Mouse (Mus musculus) pancreas, adult 10 weeks (tissue): Measurements from ENCODE around the gene Slc25a23. TPM values are rescaled to one million over a fixed set of nuclear protein-coding genes. Genes with fewer than 3 reads are reported as not detected.

Experiments used
- polyA plus RNA-seq: library from polyadenylated mRNA; stranded (reverse); fragments of 350-450 nt; fragmentation: Illumina TruSeq; extraction: RNeasy Lipid Tissue Mini Kit (QIAGEN cat#74804); gene quantifications from one replicate; pipeline ENCODE4 v1.2.3, GENCODE M21; 2015; ENCODE audit warnings: low read depth, low replicate concordance; ENCODE audit not compliant: insufficient read depth

The Slc25a23 gene
- 15.4 TPM for polyA plus RNA-seq

DNA sequence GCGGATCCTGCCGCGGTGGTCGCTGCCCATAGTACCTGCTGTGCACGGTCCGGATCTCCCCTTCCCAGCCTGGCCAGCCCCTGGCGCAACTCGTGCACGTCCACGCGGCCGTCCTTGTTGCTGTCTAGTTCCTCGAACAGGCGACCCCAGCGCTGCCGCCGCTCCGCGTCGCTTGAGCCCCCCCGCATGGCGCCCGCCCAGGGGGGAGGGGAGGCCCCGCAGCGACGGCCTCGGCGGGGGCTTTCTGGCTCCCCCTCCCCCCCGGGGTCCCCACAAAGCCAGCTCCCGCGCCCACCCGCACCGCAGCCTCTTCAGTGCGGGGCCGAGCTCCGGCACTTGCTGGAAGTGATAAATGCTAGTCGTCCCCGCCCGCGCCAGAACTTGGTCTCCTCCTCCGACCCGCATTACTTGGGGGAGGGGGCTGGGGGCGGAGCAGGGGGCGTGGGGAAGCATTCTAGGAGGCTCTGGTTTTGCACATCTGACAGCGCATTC is at the start of gene Slc25a23:
Gene Slc25a23 (minus strand): TSS at position 378 of the 492 bp plus-strand sequence.

GRCm38 (mm10) chr17:57105181-57106034 is 45.7 kb upstream of the Slc25a23 start, which contains the start of gene Tnfsf9:
Gene Tnfsf9, plus strand, starts transcription at chr17:57105325.

DNA sequence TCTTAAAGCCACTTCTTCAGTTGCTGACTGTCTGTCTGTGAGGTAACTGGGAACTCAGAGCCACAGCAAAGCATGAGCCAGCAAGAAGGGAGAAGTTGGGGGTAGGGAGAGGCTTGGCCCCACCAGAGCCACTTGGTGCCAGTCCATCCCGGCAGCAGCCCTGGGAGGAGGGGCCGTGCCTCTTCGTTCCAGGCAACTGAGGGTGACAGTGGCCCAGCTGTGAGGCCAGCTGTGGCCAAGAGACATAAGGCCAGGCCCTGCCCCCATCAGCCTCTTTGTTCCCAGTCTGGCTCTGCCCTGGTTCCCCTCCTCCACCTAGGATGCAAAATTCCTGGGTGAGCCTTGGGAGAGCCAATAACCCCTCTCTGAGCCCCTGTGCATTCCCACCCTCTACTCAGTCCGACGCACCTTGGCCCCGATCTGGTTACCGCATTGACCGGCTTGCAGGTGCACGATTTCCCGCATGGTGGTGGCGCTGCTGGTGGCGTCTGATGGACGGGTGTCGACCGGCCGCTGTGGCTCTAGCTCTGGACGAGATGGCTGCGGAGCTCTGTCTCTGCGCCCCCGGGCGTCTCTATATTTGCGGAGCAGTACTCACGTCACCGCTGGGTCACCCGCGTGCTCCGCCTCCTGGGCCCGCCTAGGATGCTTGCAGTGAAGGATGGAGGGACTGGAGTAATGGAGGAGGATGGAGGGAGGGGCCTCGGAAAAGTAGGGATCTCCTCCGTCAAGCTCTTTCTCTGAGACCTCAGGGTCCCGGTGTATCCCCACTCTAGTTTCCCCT is 27.6 kb upstream of the Slc25a23 start, which contains the start of gene Tubb4a:
Gene Tubb4a (minus strand): TSS at position 734 of the 784 bp plus-strand sequence.

GRCm38 (mm10) chr17:57078336-57078735 is 18.7 kb upstream of the Slc25a23 start, which contains the start of gene Dennd1c:
Gene Dennd1c, minus strand, starts transcription at chr17:57078514.

DNA sequence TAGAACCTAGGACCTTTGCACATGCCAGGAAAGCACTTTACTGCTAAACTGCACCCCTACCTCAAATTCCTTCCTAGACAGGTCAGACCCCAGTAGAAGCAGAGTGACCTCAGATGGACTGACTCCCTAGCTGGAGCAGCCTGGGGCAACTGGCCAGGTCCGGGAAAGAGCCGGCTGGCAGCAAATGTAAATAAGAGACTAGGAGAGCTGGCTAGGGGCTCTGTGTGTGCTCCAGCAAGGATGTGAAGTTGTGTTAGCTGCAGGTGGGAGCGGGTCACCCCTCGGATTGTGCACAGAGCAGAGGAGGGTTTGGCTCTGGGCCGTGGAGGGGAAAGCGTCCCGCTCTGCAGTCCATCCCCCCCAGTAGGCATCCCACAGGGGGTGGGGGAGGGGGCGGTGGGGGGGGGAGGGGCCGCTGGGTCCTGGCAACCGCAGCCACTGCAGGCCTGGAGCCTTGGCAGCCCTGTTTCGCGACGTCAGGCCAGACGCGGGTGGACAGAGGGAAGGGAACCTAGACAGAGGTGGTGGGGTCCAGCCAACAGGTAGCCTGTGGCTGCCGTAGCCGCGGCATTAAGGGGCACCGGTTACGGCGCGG is 675 bp downstream of the Slc25a23 start, which contains the start of gene Crb3:
Gene Crb3 (plus strand): TSS at position 215 of the 595 bp plus-strand sequence.

DNA sequence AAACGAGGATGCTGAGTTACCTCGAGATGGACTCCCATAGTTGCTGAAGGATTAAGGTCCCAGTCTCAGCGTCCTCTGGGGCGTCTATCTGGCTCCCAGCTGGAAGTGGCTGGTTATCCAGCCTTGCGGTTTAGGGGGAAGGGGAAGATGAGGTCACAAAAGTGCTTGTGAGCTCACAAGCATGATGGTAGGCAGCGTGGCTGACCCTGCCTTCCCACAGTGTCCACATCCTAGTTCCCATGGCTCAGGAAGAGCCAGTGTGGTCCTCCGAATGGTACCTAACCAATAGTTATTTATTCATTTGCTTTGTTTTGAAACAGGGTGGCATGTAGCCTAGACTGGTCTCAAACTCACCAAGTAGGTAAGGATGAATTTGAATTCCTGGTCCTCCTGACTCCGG is 18.1 kb downstream of the Slc25a23 start, which contains the start of gene Slc25a41:
Gene Slc25a41 (minus strand): TSS at position 101 of the 400 bp plus-strand sequence.

DNA sequence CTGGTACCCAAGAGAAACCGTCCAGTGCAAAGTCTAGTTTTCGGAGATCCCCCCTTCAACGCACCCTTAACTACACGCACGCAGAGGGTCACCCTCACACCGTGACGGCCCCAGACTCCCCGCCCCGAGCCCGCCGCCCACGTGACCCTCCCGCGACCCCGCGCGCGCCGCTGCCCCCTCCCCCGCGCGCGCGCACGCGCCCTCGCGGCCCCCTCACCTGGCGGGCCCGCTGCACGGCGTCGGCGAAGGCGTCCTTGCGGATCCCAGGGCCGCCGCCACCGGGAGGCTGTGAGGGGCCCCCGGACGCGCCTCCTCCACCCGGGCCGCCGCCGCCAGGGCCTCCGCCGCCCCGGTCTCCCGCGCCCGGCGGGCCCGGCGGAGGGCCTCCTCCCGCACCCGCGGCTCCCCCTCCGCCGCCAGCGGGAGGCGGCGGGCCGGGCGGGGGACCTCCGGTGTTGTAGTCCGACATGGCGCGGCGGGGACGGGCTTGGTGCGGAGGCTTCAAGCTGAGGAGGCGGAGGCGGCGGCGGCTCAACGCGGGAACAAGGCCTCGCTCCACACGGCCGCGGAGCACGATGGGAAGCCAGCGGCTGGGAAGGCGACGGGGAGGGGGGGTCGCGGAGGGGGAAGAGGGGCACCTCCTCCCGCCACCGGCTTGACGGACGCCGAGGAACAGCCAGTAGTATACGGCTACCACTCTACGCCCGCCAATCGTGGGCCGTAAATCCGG is 28.6 kb downstream of the Slc25a23 start, which contains the start of gene Khsrp:
Gene Khsrp (minus strand): TSS at position 592 of the 730 bp plus-strand sequence.

GRCm38 (mm10) chr17:57011236-57012141 is 48.2 kb downstream of the Slc25a23 start, which contains the start of the genes Gtf2f1 and Gm17949:
Gene Gtf2f1, minus strand, starts transcription at chr17:57011288.
Gene Gm17949, plus strand, starts transcription at chr17:57011469.

GRCm38 (mm10) chr17:56999968-57000609 is 59.6 kb downstream of the Slc25a23 start, which contains the start of gene Pspn:
Gene Pspn, minus strand, starts transcription at chr17:57000018.

DNA sequence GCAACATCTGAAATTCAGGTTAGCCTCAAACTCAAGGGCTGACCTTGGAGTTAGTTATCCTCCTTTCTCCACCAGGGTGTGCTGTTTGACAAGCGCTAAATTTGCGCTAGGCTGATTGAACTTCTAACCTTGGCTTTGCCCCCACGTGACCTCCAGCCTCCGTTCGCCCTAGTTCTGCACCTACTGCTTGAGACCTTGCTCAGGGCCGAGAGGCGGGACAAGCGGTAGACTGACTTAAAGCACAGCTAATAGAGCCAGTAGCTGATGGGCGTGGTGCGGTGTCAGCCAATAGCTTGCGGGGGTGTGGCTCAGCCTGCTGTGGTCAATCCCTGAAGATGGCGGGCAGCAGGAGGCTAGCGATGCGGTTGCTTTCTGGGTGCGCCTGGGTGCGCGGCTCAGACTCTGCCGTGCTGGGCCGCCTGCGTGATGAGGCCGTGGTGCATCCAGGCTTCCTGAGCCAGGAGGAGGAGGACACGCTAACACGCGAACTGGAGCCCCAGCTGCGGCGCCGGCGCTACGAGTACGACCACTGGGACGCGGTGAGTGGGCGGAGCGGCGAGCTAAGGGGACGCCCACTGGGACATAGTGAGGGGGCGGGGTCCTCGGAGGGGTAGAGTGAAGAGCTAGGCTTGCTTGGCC is 62.5 kb downstream of the Slc25a23 start, which contains the start of gene Alkbh7:
Gene Alkbh7 (plus strand): TSS at position 311 of the 639 bp plus-strand sequence.

Other genes with a start within 250 kb of the Slc25a23 start
- 2.0 TPM for gene Rfx2, start 228.8 kb downstream of the Slc25a23 start, polyA plus RNA-seq
- not detected for gene Acsbg2, start 185.4 kb downstream of the Slc25a23 start, polyA plus RNA-seq
- gene 1700061G19Rik, start 184.4 kb downstream of the Slc25a23 start, polyA plus RNA-seq: not detected
- gene Mllt1, start 124.4 kb downstream of the Slc25a23 start, polyA plus RNA-seq: 6.3 TPM
- not detected for gene Acer1, start 77.7 kb downstream of the Slc25a23 start, polyA plus RNA-seq
- gene Clpp, start 69.6 kb downstream of the Slc25a23 start, polyA plus RNA-seq: 19.7 TPM
- gene Alkbh7, start 62.5 kb downstream of the Slc25a23 start, polyA plus RNA-seq: 10.0 TPM
- not detected for gene Pspn, start 59.8 kb downstream of the Slc25a23 start, polyA plus RNA-seq
- 7.4 TPM for gene Gtf2f1, start 48.6 kb downstream of the Slc25a23 start, polyA plus RNA-seq
- gene Gm17949, start 48.4 kb downstream of the Slc25a23 start, polyA plus RNA-seq: not detected
- gene Khsrp, start 28.3 kb downstream of the Slc25a23 start, polyA plus RNA-seq: 14.1 TPM
- not detected for gene Slc25a41, start 18.2 kb downstream of the Slc25a23 start, polyA plus RNA-seq
- 20.0 TPM for gene Crb3, start 758 bp downstream of the Slc25a23 start, polyA plus RNA-seq
- gene Dennd1c, start 18.7 kb upstream of the Slc25a23 start, polyA plus RNA-seq: 3.3 TPM
- gene Tubb4a, start 27.9 kb upstream of the Slc25a23 start, polyA plus RNA-seq: 1.5 TPM
- 1.3 TPM for gene Tnfsf9, start 45.5 kb upstream of the Slc25a23 start, polyA plus RNA-seq
- not detected for gene Cd70, start 89.9 kb upstream of the Slc25a23 start, polyA plus RNA-seq
- gene Tnfsf14, start 134.3 kb upstream of the Slc25a23 start, polyA plus RNA-seq: not detected
- gene C3, start 168.3 kb upstream of the Slc25a23 start, polyA plus RNA-seq: 236 TPM
- gene Gpr108, start 188.6 kb upstream of the Slc25a23 start, polyA plus RNA-seq: 23.7 TPM
- gene Trip10, start 189.6 kb upstream of the Slc25a23 start, polyA plus RNA-seq: 19.2 TPM
- gene Vav1, start 219.2 kb upstream of the Slc25a23 start, polyA plus RNA-seq: 2.0 TPM